11 mouse cellular contexts compared by ENCODE assay signal in the genomic region with DNA sequence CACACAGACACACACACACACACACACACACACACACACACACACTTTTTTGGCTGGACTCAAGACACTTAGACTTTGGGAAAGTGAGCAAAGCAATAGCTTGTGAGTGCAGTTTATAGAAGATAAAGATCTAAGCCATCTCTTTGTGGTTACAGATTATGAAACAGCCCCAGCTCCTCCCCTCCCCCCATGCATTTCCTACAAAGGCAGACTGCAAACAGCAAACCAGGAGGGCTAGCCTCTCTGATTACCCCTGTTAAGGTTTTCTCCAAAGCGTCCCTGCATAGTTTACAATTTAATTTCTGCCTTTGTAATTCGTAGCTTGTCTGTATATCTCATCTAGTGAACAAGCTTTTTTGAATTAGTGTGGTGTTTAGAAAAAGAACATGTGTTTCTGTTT.
A peak's percentile ranks its signal among the peaks of the same experiment; 100 is the strongest.
DNase-seq lines count a peak whose midpoint lies in the region; ATAC-seq and TF ChIP-seq lines count a peak whose summit lies in the region.
"Had no signal": no experiment of that assay in that cellular context is flagged by ENCODE, and none has a peak within 500 bp of the region (broad histone marks: within the 10 kb centered on the region; RNA-seq: fewer than 3 reads in every experiment).

No protein-coding gene starts in this region.

- no peak for DNase-seq in gastrocnemius, adult 2 months
- DNase-seq in gastrocnemius, postnatal 4 days (ENCODE audit: low spot score in 2 of 2): no peak
- DNase-seq in 3T3-L1 (ENCODE audit: low read depth, low spot score): peak; percentile 80
- DNase-seq in adrenal gland, postnatal 10 days: peak; percentile 14
- DNase-seq in right cerebral cortex, postnatal 14 days: no peak
- DNase-seq: forebrain, postnatal 0 days had no signal

- peak; percentile 94 for ATAC-seq in inflammation-experienced regulatory T-cells, adult 6 months
- ATAC-seq in megakaryocyte-erythroid progenitor cell, adult 5-6 weeks (replicated peaks; ENCODE audit: low FRiP score, low TSS enrichment, poor library complexity, severe bottlenecking): no peak
- no peak for ATAC-seq in hindbrain, embryonic 12.5 days (ENCODE audit: low FRiP score)
- ATAC-seq: forebrain, postnatal 0 days had no signal

- no peak overlapping the region for H3K9ac ChIP-seq in hindbrain, embryonic 12.5 days
- H3K9ac ChIP-seq: forebrain, postnatal 0 days; heart, embryonic 12.5 days; stomach, embryonic 15.5 days had no signal

- intact Hi-C loops in gastrocnemius, adult 2 months (cut with DNase I): no loop called here

- H3K27me3 ChIP-seq in hindbrain, embryonic 12.5 days: no peaks in the 10 kb centered on the region
- H3K27me3 ChIP-seq: heart, embryonic 12.5 days; stomach, embryonic 15.5 days had no signal

- H3K4me1 ChIP-seq in hindbrain, embryonic 12.5 days: no peaks in the 10 kb centered on the region
- H3K4me1 ChIP-seq: heart, embryonic 12.5 days had no signal

- TF ChIP-seq CTCF in gastrocnemius, adult 2 months (IDR thresholded peaks at IDR 0.05): no peak

- no peak overlapping the region for H3K4me3 ChIP-seq in gastrocnemius, adult 2 months
- H3K4me3 ChIP-seq in hindbrain, embryonic 12.5 days: no peak overlapping the region
- H3K4me3 ChIP-seq: heart, embryonic 12.5 days; stomach, embryonic 15.5 days had no signal

- H3K4me2 ChIP-seq in hindbrain, embryonic 12.5 days (replicated peaks): no peak overlapping the region
- H3K4me2 ChIP-seq: heart, embryonic 12.5 days; stomach, embryonic 15.5 days had no signal

- WGBS in hindbrain, embryonic 12.5 days: 61% methylated on average over 2 of the region's 2 CpGs

- peak overlapping the region; percentile 16; the same call in 1 of the 2 replicates for H3K27ac ChIP-seq in gastrocnemius, adult 2 months
- H3K27ac ChIP-seq in hindbrain, embryonic 12.5 days: no peak overlapping the region
- H3K27ac ChIP-seq: stomach, embryonic 15.5 days had no signal

- H3K9me3 ChIP-seq in hindbrain, embryonic 12.5 days (replicated peaks): no peaks in the 10 kb centered on the region
- H3K9me3 ChIP-seq: heart, embryonic 12.5 days; stomach, embryonic 15.5 days had no signal

- no peaks in the 10 kb centered on the region for H3K36me3 ChIP-seq in hindbrain, embryonic 12.5 days
- H3K36me3 ChIP-seq: heart, embryonic 12.5 days; stomach, embryonic 15.5 days had no signal

Comparison
In these comparisons a context has a peak if more than half of its experiments do, and no peak if none do; other contexts are left out.
1. DNase-seq: peak in 3T3-L1 (single experiment) and adrenal gland, postnatal 10 days (single experiment); none in gastrocnemius, adult 2 months (single experiment), gastrocnemius, postnatal 4 days (0 of 2) and right cerebral cortex, postnatal 14 days (single experiment).